Mouse (Mus musculus): ENCODE data around the gene Rtf2. TPM values are rescaled to one million over a fixed set of nuclear protein-coding genes. Genes with fewer than 3 reads are reported as not detected.

The Rtf2 gene
- polyA plus RNA-seq (2015; fragmentation: Nextera tagmentation; extraction: Ambion mirVana) = 89.8 and 93.4 TPM in 2 replicates

DNA sequence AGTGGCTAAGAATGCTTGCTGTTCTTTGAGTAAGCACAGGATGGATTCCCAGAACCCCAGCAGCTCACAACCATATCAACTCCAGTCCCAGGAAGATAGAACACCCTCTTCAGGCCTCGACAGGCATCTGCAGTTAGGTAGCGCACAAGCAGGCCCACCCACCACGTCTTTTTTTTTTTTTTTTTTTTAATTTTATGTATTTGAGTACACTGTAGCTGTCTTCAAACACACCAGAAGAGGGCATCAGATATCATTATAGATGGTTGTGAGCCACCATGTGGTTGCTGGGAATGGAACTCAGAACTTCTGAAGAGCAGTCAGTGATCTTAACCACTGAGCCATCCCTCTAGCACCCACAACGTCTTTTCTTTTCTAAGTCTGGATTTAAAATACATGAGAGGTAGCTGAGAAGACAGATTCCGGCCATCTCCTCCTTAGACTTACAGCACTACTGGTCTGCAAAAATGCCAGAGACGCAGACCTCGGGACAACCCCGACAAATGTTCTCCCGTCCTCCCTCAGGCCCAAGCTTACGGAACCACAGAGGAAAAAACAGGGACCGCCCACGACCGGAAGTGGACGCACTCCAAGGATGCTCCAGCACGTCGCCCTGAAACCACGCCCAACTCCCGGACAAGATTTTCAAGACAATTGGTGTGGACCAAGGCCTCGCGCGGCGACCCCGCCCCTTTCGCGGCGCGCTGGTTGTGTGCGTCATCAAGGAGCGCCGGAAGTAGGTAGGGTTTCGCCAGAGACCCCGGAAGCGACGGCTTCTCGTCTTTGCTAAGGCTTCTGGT, at the start of gene Rtf2:
Gene Rtf2 (plus strand): TSS at position 714 of the 797 bp plus-strand sequence.
- Histone ChIP-seq H3K4me2 (peak within 1 kb of the TSS; percentile 93), H3K36me3 (peaks cover 2% of the 10 kb centered on the region; the same call in 1 of the 2 replicates), H3K4me1 (peaks cover 25% of the 10 kb centered on the region), H3K27ac (replicated peaks) (peak within 1 kb of the TSS; percentile 84), H3K27me3 (replicated peaks) (no peaks in the 10 kb centered on the region), H3K4me3 (replicated peaks) (peak within 1 kb of the TSS; percentile 71), H3K9ac (replicated peaks) (peak within 1 kb of the TSS; percentile 67), H3K9me3 (replicated peaks) (no peaks in the 10 kb centered on the region)
- 2% methylated on average over 35 of the region's 35 CpGs for WGBS
- peak; percentile 97 for ATAC-seq (ENCODE audit: low FRiP score)

DNA sequence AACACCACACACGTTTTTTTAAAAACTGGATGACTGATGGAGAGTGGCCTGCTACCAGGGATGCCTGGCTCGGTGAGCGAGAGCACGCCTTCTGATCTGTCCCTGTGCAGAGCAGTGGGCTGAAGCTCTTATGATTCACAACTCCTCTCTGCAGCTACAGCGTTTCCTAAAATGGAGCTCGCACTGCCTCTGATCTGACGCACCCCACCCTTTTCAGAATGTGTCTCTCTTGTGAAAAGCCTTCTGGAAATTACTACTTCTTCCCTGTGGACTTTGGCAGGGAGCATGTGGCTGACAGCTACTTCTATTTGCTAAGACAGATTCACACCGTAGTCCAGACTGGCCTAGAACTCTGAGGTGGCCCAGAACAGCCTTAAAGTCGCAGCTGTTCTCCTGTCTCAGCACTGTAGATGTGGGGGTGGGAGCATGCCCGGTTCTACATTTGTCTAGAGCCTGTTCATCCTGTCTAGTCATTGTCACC, 48.3 kb upstream of the Rtf2 start:
- 74% methylated on average over 10 of the region's 10 CpGs for WGBS
- H3K27ac ChIP-seq (replicated peaks) = no peak overlapping the region
- no peak for ATAC-seq (ENCODE audit: low FRiP score)

DNA sequence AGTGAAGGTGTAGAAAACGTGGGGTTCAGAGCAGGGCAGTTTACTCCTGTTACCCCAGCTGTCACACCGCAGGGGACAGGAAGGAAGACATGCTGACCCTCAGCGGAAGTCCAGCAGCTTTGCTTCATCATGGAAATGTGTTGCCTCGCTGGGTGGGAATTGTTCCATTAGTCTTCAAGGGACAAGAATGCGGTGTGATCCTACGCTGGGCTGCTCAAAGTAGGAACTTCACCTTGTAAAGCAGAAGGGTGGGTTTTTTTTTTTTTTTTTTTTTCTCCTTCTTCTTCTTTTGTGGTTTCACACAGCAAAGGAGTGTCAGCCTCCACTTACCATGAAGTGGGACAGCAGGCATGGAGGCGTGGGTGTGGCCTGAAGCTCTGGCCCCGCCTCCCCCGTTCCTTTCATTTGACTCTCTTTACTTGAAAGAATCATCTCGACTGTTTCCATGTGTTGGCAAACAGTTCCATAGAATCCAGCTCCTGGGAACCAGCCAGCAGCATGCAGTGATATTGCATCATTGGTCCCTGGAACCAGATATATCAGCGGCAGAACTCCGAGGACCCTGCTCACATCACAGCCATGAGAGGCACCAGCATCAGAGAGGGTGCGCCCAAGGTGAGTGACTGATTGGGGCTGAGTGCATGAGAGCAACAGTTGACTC, 46.8 kb upstream of the Rtf2 start, which contains the start of gene Cass4:
Gene Cass4 (plus strand): TSS at position 404 of the 661 bp plus-strand sequence.
- no peak within 1 kb of the TSS for H3K4me2 ChIP-seq
- H3K4me1 ChIP-seq = no peaks in the 10 kb centered on the region
- H3K9me3 ChIP-seq (replicated peaks) = no peaks in the 10 kb centered on the region
- H3K9ac ChIP-seq (replicated peaks) = no peak within 1 kb of the TSS
- 37% methylated on average over 13 of the region's 13 CpGs for WGBS
- H3K36me3 ChIP-seq = no peaks in the 10 kb centered on the region
- no peaks in the 10 kb centered on the region for H3K27me3 ChIP-seq (replicated peaks)
- no peak within 1 kb of the TSS for H3K4me3 ChIP-seq (replicated peaks)
- ATAC-seq (ENCODE audit: low FRiP score) = no peak
- no peak within 1 kb of the TSS for H3K27ac ChIP-seq (replicated peaks)

More for the DNA sequence above, 48.3 kb upstream of the Rtf2 start:
- H3K9me3 ChIP-seq (replicated peaks) = no peaks in the 10 kb centered on the region
- H3K4me2 ChIP-seq = no peak overlapping the region
- no peak overlapping the region for H3K9ac ChIP-seq (replicated peaks)
- H3K4me3 ChIP-seq (replicated peaks) = no peak overlapping the region
- no peaks in the 10 kb centered on the region for H3K36me3 ChIP-seq
- H3K4me1 ChIP-seq = no peaks in the 10 kb centered on the region
- H3K27me3 ChIP-seq (replicated peaks) = no peaks in the 10 kb centered on the region

GRCm38 (mm10) chr2:172394052-172394392, 46.3 kb upstream of the Rtf2 start:
- no peak overlapping the region for H3K9ac ChIP-seq (replicated peaks)
- no peaks in the 10 kb centered on the region for H3K36me3 ChIP-seq
- no peaks in the 10 kb centered on the region for H3K4me1 ChIP-seq
- ATAC-seq (ENCODE audit: low FRiP score) = no peak
- WGBS = 81% methylated on average over 2 of the region's 2 CpGs
- H3K9me3 ChIP-seq (replicated peaks) = no peaks in the 10 kb centered on the region
- H3K27me3 ChIP-seq (replicated peaks) = no peaks in the 10 kb centered on the region
- H3K4me3 ChIP-seq (replicated peaks) = no peak overlapping the region
- H3K4me2 ChIP-seq = no peak overlapping the region
- no peak overlapping the region for H3K27ac ChIP-seq (replicated peaks)

GRCm38 (mm10) chr2:172394671-172395070, 45.7 kb upstream of the Rtf2 start:
- Histone ChIP-seq H3K27me3 (replicated peaks) (no peaks in the 10 kb centered on the region), H3K4me2 (no peak overlapping the region), H3K4me3 (replicated peaks) (no peak overlapping the region), H3K27ac (replicated peaks) (no peak overlapping the region), H3K9ac (replicated peaks) (no peak overlapping the region), H3K4me1 (no peaks in the 10 kb centered on the region), H3K36me3 (no peaks in the 10 kb centered on the region), H3K9me3 (replicated peaks) (no peaks in the 10 kb centered on the region)
- no peak for ATAC-seq (ENCODE audit: low FRiP score)
- 66% methylated on average over 4 of the region's 4 CpGs for WGBS

DNA sequence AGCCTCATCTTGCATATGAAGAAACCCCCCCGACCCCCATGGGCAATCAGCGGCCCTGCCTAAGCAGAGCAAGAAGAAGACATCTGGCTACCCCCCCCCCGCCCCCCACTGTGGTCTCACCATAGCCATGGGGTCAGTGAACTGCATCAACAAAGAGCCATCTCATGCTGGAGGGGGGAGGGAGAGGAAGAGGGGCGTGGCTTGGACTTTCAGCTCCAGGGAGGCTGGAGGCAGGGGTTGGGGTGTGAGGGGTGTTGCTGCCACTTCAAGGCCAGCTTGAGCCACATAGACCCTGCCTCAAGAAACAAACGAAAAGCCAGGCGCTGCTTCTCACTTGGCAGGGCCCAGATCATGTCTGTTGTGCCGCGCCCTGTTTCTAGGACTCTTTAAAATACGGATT, 44.4 kb upstream of the Rtf2 start:
- Histone ChIP-seq H3K27ac (replicated peaks) (no peak overlapping the region), H3K4me2 (no peak overlapping the region), H3K4me1 (no peaks in the 10 kb centered on the region), H3K36me3 (no peaks in the 10 kb centered on the region), H3K9me3 (replicated peaks) (no peaks in the 10 kb centered on the region), H3K9ac (replicated peaks) (no peak overlapping the region), H3K4me3 (replicated peaks) (no peak overlapping the region), H3K27me3 (replicated peaks) (no peaks in the 10 kb centered on the region)
- no peak for ATAC-seq (ENCODE audit: low FRiP score)
- WGBS = 48% methylated on average over 9 of the region's 9 CpGs

DNA sequence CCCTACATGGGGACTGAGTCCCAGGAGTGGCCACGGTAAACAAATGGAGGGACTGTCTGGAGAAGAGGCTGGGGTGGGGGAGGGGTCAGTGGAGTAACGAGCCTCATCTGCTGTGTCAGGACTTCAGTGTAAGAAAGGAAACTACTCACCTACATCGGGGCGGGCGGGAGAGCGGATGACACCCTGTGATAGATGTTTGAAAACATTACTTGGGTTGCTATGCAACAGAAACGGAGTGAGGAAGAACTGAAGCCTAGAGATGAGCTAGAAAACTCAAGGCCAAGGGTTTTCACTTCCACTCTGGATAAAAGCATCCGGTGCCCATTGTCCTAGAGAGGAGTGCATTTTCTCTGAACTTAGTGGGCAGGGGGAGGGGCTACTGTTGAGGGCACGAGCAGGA, 40.5 kb upstream of the Rtf2 start:
- H3K4me2 ChIP-seq = no peak overlapping the region
- 28% methylated on average over 9 of the region's 9 CpGs for WGBS
- H3K9ac ChIP-seq (replicated peaks) = no peak overlapping the region
- no peak for ATAC-seq (ENCODE audit: low FRiP score)
- H3K4me3 ChIP-seq (replicated peaks) = no peak overlapping the region
- H3K27ac ChIP-seq (replicated peaks) = no peak overlapping the region
- no peaks in the 10 kb centered on the region for H3K9me3 ChIP-seq (replicated peaks)
- no peaks in the 10 kb centered on the region for H3K36me3 ChIP-seq
- H3K27me3 ChIP-seq (replicated peaks) = no peaks in the 10 kb centered on the region
- H3K4me1 ChIP-seq = no peaks in the 10 kb centered on the region

- Histone ChIP-seq H3K4me1 (no peaks in the 10 kb centered on the region), H3K4me3 (replicated peaks) (no peak overlapping the region), H3K27ac (replicated peaks) (no peak overlapping the region), H3K9me3 (replicated peaks) (no peaks in the 10 kb centered on the region), H3K4me2 (no peak overlapping the region), H3K9ac (replicated peaks) (no peak overlapping the region), H3K27me3 (replicated peaks) (no peaks in the 10 kb centered on the region), H3K36me3 (no peaks in the 10 kb centered on the region)
- no peak for ATAC-seq (ENCODE audit: low FRiP score)
- WGBS = 76% methylated on average over 13 of the region's 13 CpGs
Observed at GRCm38 (mm10) chr2:172401116-172401825, 39.1 kb upstream of the Rtf2 start.

- H3K9ac ChIP-seq (replicated peaks) = no peak overlapping the region
- H3K4me3 ChIP-seq (replicated peaks) = no peak overlapping the region
- H3K4me1 ChIP-seq = no peaks in the 10 kb centered on the region
- no peaks in the 10 kb centered on the region for H3K27me3 ChIP-seq (replicated peaks)
- H3K9me3 ChIP-seq (replicated peaks) = no peaks in the 10 kb centered on the region
- no peaks in the 10 kb centered on the region for H3K36me3 ChIP-seq
- H3K27ac ChIP-seq (replicated peaks) = no peak overlapping the region
- no peak overlapping the region for H3K4me2 ChIP-seq
- no peak for ATAC-seq (ENCODE audit: low FRiP score)
- WGBS = 68% methylated on average over 7 of the region's 7 CpGs
Observed at GRCm38 (mm10) chr2:172404239-172404638, 36.1 kb upstream of the Rtf2 start.

- Histone ChIP-seq H3K9ac (replicated peaks) (no peak overlapping the region), H3K27me3 (replicated peaks) (no peaks in the 10 kb centered on the region), H3K4me1 (no peaks in the 10 kb centered on the region), H3K36me3 (no peaks in the 10 kb centered on the region), H3K4me2 (no peak overlapping the region), H3K9me3 (replicated peaks) (no peaks in the 10 kb centered on the region), H3K27ac (replicated peaks) (no peak overlapping the region), H3K4me3 (replicated peaks) (no peak overlapping the region)
- WGBS = 78% methylated on average over 3 of the region's 3 CpGs
- ATAC-seq (ENCODE audit: low FRiP score) = no peak
Observed at GRCm38 (mm10) chr2:172405011-172405410, 35.3 kb upstream of the Rtf2 start.

GRCm38 (mm10) chr2:172406173-172406572, 34.2 kb upstream of the Rtf2 start:
- no peaks in the 10 kb centered on the region for H3K36me3 ChIP-seq
- ATAC-seq (ENCODE audit: low FRiP score) = no peak
- H3K27me3 ChIP-seq (replicated peaks) = no peaks in the 10 kb centered on the region
- H3K4me3 ChIP-seq (replicated peaks) = no peak overlapping the region
- no peaks in the 10 kb centered on the region for H3K9me3 ChIP-seq (replicated peaks)
- no peak overlapping the region for H3K9ac ChIP-seq (replicated peaks)
- no peak overlapping the region for H3K4me2 ChIP-seq
- H3K4me1 ChIP-seq = no peaks in the 10 kb centered on the region
- 77% methylated on average over 4 of the region's 4 CpGs for WGBS
- H3K27ac ChIP-seq (replicated peaks) = no peak overlapping the region

Data from neural tube, embryonic 15.5 days (tissue).